ENCODE assay signal across 16 mouse cellular contexts in the genomic region with DNA sequence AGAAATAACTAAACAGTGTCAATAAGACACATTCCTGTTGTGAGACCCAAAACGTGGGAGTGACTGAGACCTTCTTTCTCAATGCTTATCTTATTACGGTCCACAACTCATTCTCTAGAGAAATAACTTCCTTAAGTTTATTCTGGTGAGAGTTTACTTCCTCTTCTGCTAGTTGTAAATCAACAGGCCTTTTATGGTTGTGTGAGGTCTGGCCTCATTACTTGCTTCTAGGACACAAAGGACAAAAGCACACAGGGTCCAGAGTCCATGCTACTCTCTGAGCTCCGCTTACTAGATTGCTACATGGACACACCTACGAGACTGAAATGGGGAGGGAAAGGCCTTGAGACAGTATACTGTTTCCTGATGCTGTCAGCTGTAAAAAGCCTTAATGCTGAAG. TPM values are rescaled to one million over a fixed set of nuclear protein-coding genes. Genes with fewer than 3 reads are reported as not detected.
A peak's percentile ranks its signal among the peaks of the same experiment; 100 is the strongest.
DNase-seq lines count a peak whose midpoint lies in the region; ATAC-seq and TF ChIP-seq lines count a peak whose summit lies in the region.
"Had no signal": no experiment of that assay in that cellular context is flagged by ENCODE, and none has a peak within 500 bp of the region (broad histone marks: within the 10 kb centered on the region; RNA-seq: fewer than 3 reads in every experiment).

No protein-coding gene starts in this region.

- H3K9ac ChIP-seq in kidney, embryonic 14.5 days (ENCODE audit: low read depth, low read length) = no peak overlapping the region
- no peak overlapping the region for H3K9ac ChIP-seq in kidney, embryonic 16.5 days (replicated peaks; ENCODE audit: low read length)
- no peak overlapping the region for H3K9ac ChIP-seq in midbrain, embryonic 14.5 days (replicated peaks; ENCODE audit: low read length)
- H3K9ac ChIP-seq: heart, embryonic 15.5 days; limb, embryonic 12.5 days; neural tube, embryonic 12.5 days had no signal

- WGBS in kidney, embryonic 14.5 days = 13% methylated on average over 4 of the region's 4 CpGs
- WGBS in bone marrow, adult 2 months = 4% methylated on average over 4 of the region's 4 CpGs
- 8% methylated on average over 4 of the region's 4 CpGs for WGBS in kidney, embryonic 16.5 days
- WGBS in midbrain, embryonic 14.5 days = 86% methylated on average over 4 of the region's 4 CpGs

- peak; percentile 64 for DNase-seq in kidney, adult 11 months
- no peak for DNase-seq in midbrain, embryonic 14.5 days
- DNase-seq in heart, adult 18-20 months = no peak
- no peak for DNase-seq in retina, postnatal 1 day
- DNase-seq: adrenal gland, adult 8-10 months; thymus, adult 18-20 months had no signal

- no peak overlapping the region for H3K4me2 ChIP-seq in kidney, embryonic 14.5 days (replicated peaks; ENCODE audit: low read depth, low read length)
- no peak overlapping the region for H3K4me2 ChIP-seq in kidney, embryonic 16.5 days (replicated peaks; ENCODE audit: low read depth, low read length)
- H3K4me2 ChIP-seq in midbrain, embryonic 14.5 days (ENCODE audit: low read length) = no peak overlapping the region
- H3K4me2 ChIP-seq: heart, embryonic 15.5 days; limb, embryonic 12.5 days; neural tube, embryonic 12.5 days had no signal

- H3K27ac ChIP-seq in kidney, embryonic 14.5 days (ENCODE audit: low read depth, low read length) = no peak overlapping the region
- H3K27ac ChIP-seq in bone marrow, adult 2 months (ENCODE audit: control insufficient read depth, insufficient read depth, low read depth, low read length, poor library complexity) = peak overlapping the region; percentile 82
- no peak overlapping the region; the same call in 1 of the 2 replicates for H3K27ac ChIP-seq in kidney, embryonic 16.5 days (ENCODE audit: low read length)
- H3K27ac ChIP-seq in midbrain, embryonic 14.5 days (replicated peaks; ENCODE audit: low read depth, low read length) = no peak overlapping the region
- H3K27ac ChIP-seq: heart, embryonic 15.5 days; limb, embryonic 12.5 days; neural tube, embryonic 12.5 days had no signal

- no peak for TF ChIP-seq CTCF in bone marrow, adult 2 months (IDR thresholded peaks at IDR 0.05; ENCODE audit: control insufficient read depth, insufficient read depth, low read length)

- H3K4me1 ChIP-seq in kidney, embryonic 14.5 days (ENCODE audit: control insufficient read depth, insufficient read depth, low read length) = peaks cover 7% of the 10 kb centered on the region; the same call in 1 of the 2 replicates
- H3K4me1 ChIP-seq in bone marrow, adult 2 months (ENCODE audit: control insufficient read depth, insufficient read depth, low read length) = peaks cover 4% of the 10 kb centered on the region
- H3K4me1 ChIP-seq in kidney, embryonic 16.5 days (ENCODE audit: insufficient read depth, low read length) = peaks cover 20% of the 10 kb centered on the region
- H3K4me1 ChIP-seq in midbrain, embryonic 14.5 days (ENCODE audit: control insufficient read depth, insufficient read depth, low read length) = peaks cover 2% of the 10 kb centered on the region; the same call in 1 of the 2 replicates
- H3K4me1 ChIP-seq: neural tube, embryonic 12.5 days had no signal

- TF ChIP-seq POLR2A in bone marrow, adult 2 months (IDR thresholded peaks at IDR 0.05; ENCODE audit: borderline replicate concordance, control insufficient read depth, low read depth, low read length) = no peak

- no peaks in the 10 kb centered on the region for H3K27me3 ChIP-seq in kidney, embryonic 14.5 days (ENCODE audit: control insufficient read depth, insufficient read depth, low read length)
- no peaks in the 10 kb centered on the region for H3K27me3 ChIP-seq in kidney, embryonic 16.5 days (ENCODE audit: insufficient read depth, low read length)
- H3K27me3 ChIP-seq in midbrain, embryonic 14.5 days (ENCODE audit: control insufficient read depth, insufficient read depth, low read length) = peaks cover 3% of the 10 kb centered on the region; the same call in 1 of the 2 replicates
- H3K27me3 ChIP-seq: heart, embryonic 15.5 days; limb, embryonic 12.5 days; neural tube, embryonic 12.5 days; Patski had no signal

- H3K4me3 ChIP-seq in kidney, embryonic 14.5 days (ENCODE audit: low read length) = no peak overlapping the region
- H3K4me3 ChIP-seq in bone marrow, adult 2 months (replicated peaks; ENCODE audit: control insufficient read depth, low read depth, low read length) = peak overlapping the region; percentile 68
- no peak overlapping the region for H3K4me3 ChIP-seq in kidney, embryonic 16.5 days (ENCODE audit: low read length)
- H3K4me3 ChIP-seq in midbrain, embryonic 14.5 days (replicated peaks; ENCODE audit: low read depth, low read length) = no peak overlapping the region
- H3K4me3 ChIP-seq: heart, embryonic 15.5 days; limb, embryonic 12.5 days; neural tube, embryonic 12.5 days had no signal

- no peaks in the 10 kb centered on the region for H3K9me3 ChIP-seq in kidney, embryonic 14.5 days (ENCODE audit: control insufficient read depth, low read length)
- no peaks in the 10 kb centered on the region for H3K9me3 ChIP-seq in kidney, embryonic 16.5 days (ENCODE audit: low read length)
- no peaks in the 10 kb centered on the region for H3K9me3 ChIP-seq in midbrain, embryonic 14.5 days (ENCODE audit: control insufficient read depth, low read length)
- H3K9me3 ChIP-seq: heart, embryonic 15.5 days; limb, embryonic 12.5 days; neural tube, embryonic 12.5 days had no signal

- H3K36me3 ChIP-seq in kidney, embryonic 14.5 days (ENCODE audit: control insufficient read depth, insufficient read depth, low read length) = no peaks in the 10 kb centered on the region
- H3K36me3 ChIP-seq in kidney, embryonic 16.5 days (ENCODE audit: insufficient read depth, low read length) = no peaks in the 10 kb centered on the region
- H3K36me3 ChIP-seq in midbrain, embryonic 14.5 days (ENCODE audit: control insufficient read depth, insufficient read depth, low read length) = no peaks in the 10 kb centered on the region
- H3K36me3 ChIP-seq: heart, embryonic 15.5 days; limb, embryonic 12.5 days; neural tube, embryonic 12.5 days had no signal

- no peak for ATAC-seq in kidney, embryonic 14.5 days (ENCODE audit: low FRiP score, low TSS enrichment)
- ATAC-seq in kidney, embryonic 16.5 days (ENCODE audit: low FRiP score, low TSS enrichment) = peak; percentile 60
- ATAC-seq in neutrophil, adult 5-6 weeks (ENCODE audit: extremely low read depth, insufficient number of reproducible peaks, low FRiP score, poor library complexity, severe bottlenecking) = peak; percentile 39
- ATAC-seq in midbrain, embryonic 14.5 days (ENCODE audit: low FRiP score, low TSS enrichment) = no peak
- ATAC-seq: Patski had no signal

RNA-seq across cellular contexts. Expression of a gene that starts 1.9 kb away (rescaled TPM):
- 6.6 and 7.9 TPM in 2 replicates for polyA plus RNA-seq in kidney, embryonic 14.5 days (2014; fragmentation: Nextera tagmentation; extraction: Ambion mirVana)
- polyA plus RNA-seq in bone marrow, adult 2 months (2011; ENCODE audit: insufficient read depth, insufficient read length, low replicate concordance, missing spikeins) = 42.2 and 91.9 TPM in 2 replicates
- 10.3 and 12.1 TPM in 2 replicates for polyA plus RNA-seq in kidney, embryonic 16.5 days (2015; fragmentation: Nextera tagmentation; extraction: Ambion mirVana)
- total RNA-seq in neutrophil, adult 5-6 weeks (2017) = 330 and 346 TPM in 2 replicates
- 2.2 and 2.9 TPM in 2 replicates for polyA plus RNA-seq in midbrain, embryonic 14.5 days (2014; fragmentation: Nextera tagmentation; extraction: Ambion mirVana)
- total RNA-seq in heart, adult 18-20 months (2021) = 1 to 10 TPM; 2.9 to 4.7 TPM

RNA-seq across cellular contexts. Expression of a gene that starts 46.4 kb away (rescaled TPM):
- polyA plus RNA-seq in kidney, embryonic 14.5 days (2014; fragmentation: Nextera tagmentation; extraction: Ambion mirVana) = not detected in 2 replicates
- polyA plus RNA-seq in bone marrow, adult 2 months (2011; ENCODE audit: insufficient read depth, insufficient read length, low replicate concordance, missing spikeins) = not detected in 2 replicates
- polyA plus RNA-seq in kidney, embryonic 16.5 days (2015; fragmentation: Nextera tagmentation; extraction: Ambion mirVana) = not detected in 2 replicates
- total RNA-seq in neutrophil, adult 5-6 weeks (2017) = not detected in 2 replicates
- not detected in 2 replicates for polyA plus RNA-seq in midbrain, embryonic 14.5 days (2014; fragmentation: Nextera tagmentation; extraction: Ambion mirVana)
- not detected for total RNA-seq in heart, adult 18-20 months (2021)
- total RNA-seq: gastrocnemius, adult 8-10 months had no signal
- polyA plus RNA-seq: C2C12; heart, embryonic 15.5 days; limb, embryonic 12.5 days; neural tube, embryonic 12.5 days; Patski had no signal

RNA-seq across cellular contexts. Expression of a gene that starts 47.3 kb away (rescaled TPM):
- polyA plus RNA-seq in kidney, embryonic 14.5 days (2014; fragmentation: Nextera tagmentation; extraction: Ambion mirVana) = 14.1 and 19.0 TPM in 2 replicates
- 9.0 and 9.2 TPM in 2 replicates for polyA plus RNA-seq in bone marrow, adult 2 months (2011; ENCODE audit: insufficient read depth, insufficient read length, low replicate concordance, missing spikeins)
- polyA plus RNA-seq in kidney, embryonic 16.5 days (2015; fragmentation: Nextera tagmentation; extraction: Ambion mirVana) = 19.7 and 21.1 TPM in 2 replicates
- 25.8 and 39.8 TPM in 2 replicates for total RNA-seq in neutrophil, adult 5-6 weeks (2017)
- 26.5 and 28.0 TPM in 2 replicates for polyA plus RNA-seq in midbrain, embryonic 14.5 days (2014; fragmentation: Nextera tagmentation; extraction: Ambion mirVana)
- total RNA-seq in heart, adult 18-20 months (2021) = 10 to 100 TPM; 19.9 to 26.0 TPM

RNA-seq across cellular contexts. Expression of a gene that starts 48.9 kb away (rescaled TPM):
- polyA plus RNA-seq in kidney, embryonic 14.5 days (2014; fragmentation: Nextera tagmentation; extraction: Ambion mirVana) = not detected in 2 replicates
- not detected in 2 replicates for polyA plus RNA-seq in bone marrow, adult 2 months (2011; ENCODE audit: insufficient read depth, insufficient read length, low replicate concordance, missing spikeins)
- polyA plus RNA-seq in kidney, embryonic 16.5 days (2015; fragmentation: Nextera tagmentation; extraction: Ambion mirVana) = not detected in 2 replicates
- 0.61 TPM in 1 of 2 replicates, not detected in the other for total RNA-seq in neutrophil, adult 5-6 weeks (2017)
- polyA plus RNA-seq in midbrain, embryonic 14.5 days (2014; fragmentation: Nextera tagmentation; extraction: Ambion mirVana) = not detected in 2 replicates
- 1 to 10 TPM; 1.3 to 3.5 TPM for total RNA-seq in heart, adult 18-20 months (2021)
- total RNA-seq: adrenal gland, adult 8-10 months had no signal
- polyA plus RNA-seq: limb, embryonic 12.5 days; neural tube, embryonic 12.5 days had no signal

Comparison
In these comparisons a context has a peak if more than half of its experiments do, and no peak if none do; other contexts are left out.
1. ATAC-seq: peak in kidney, embryonic 16.5 days (single experiment) and neutrophil, adult 5-6 weeks (single experiment); none in kidney, embryonic 14.5 days (single experiment) and midbrain, embryonic 14.5 days (single experiment).